Mouse (Mus musculus) limb, embryonic 11.5 days (tissue): ENCODE results near the gene Hax1. TPM values are rescaled to one million over a fixed set of nuclear protein-coding genes. Genes with fewer than 3 reads are reported as not detected.
A peak's percentile ranks its signal among the peaks of the same experiment; 100 is the strongest.

ENCODE experiments used
- ATAC-seq: fragments of 200-750 bp; cut with Nextera tagmentation; 2 replicates; pipeline ENCODE4 v1.8.0; 2017; ENCODE audit warnings: low read depth; ENCODE audit not compliant: insufficient number of reproducible peaks, low FRiP score, low TSS enrichment
- DNase-seq: peaks from one replicate; pipeline ENCODE4 v3.0.0-alpha.2; 2015; ENCODE audit warnings: low spot score
- H3K27ac ChIP-seq: fragments of 300-500 bp; sonication (generic); replicated peaks from 2 replicates; pipeline ENCODE4 v1.5.1; 2014; ENCODE audit warnings: low read depth, mild to moderate bottlenecking, low read length
- H3K27me3 ChIP-seq: fragments of 300-500 bp; sonication (generic); 2 replicates; pipeline ENCODE4 v1.6.1; 2014; ENCODE audit warnings: mild to moderate bottlenecking, low read length, mixed read lengths; ENCODE audit not compliant: control insufficient read depth, insufficient read depth
- H3K36me3 ChIP-seq: fragments of 300-500 bp; sonication (generic); 2 replicates; pipeline ENCODE4 v1.6.1; 2014; ENCODE audit warnings: mild to moderate bottlenecking, low read length, moderate library complexity, mixed read lengths; ENCODE audit not compliant: control insufficient read depth, insufficient read depth
- H3K4me1 ChIP-seq: fragments of 300-500 bp; sonication (generic); 2 replicates; pipeline ENCODE4 v1.6.1; 2014; ENCODE audit warnings: low read length, mixed read lengths; ENCODE audit not compliant: control insufficient read depth, insufficient read depth
- H3K4me2 ChIP-seq: fragments of 300-500 bp; sonication (generic); 2 replicates; pipeline ENCODE4 v1.6.1; 2014; ENCODE audit warnings: low read depth, mild to moderate bottlenecking, moderate library complexity; ENCODE audit not compliant: severe bottlenecking
- H3K4me3 ChIP-seq: fragments of 300-500 bp; sonication (generic); 2 replicates; pipeline ENCODE4 v1.5.1; 2014; ENCODE audit warnings: low read depth, low read length
- H3K9ac ChIP-seq: fragments of 300-500 bp; sonication (generic); 2 replicates; pipeline ENCODE4 v1.6.1; 2014; ENCODE audit warnings: mild to moderate bottlenecking, low read length
- H3K9me3 ChIP-seq: fragments of 300-500 bp; sonication (generic); 2 replicates; pipeline ENCODE4 v1.6.1; 2016; ENCODE audit warnings: low read length; ENCODE audit not compliant: control insufficient read depth
- WGBS: fragments of 180-500 bp; shearing (Covaris S2); extraction: QIAGEN DNeasy Blood & Tissue Kit; methylation state at CpG from one replicate; pipeline ENCODE4 v1.1.7; 2014; 5-methylcytosine and 5-hydroxymethylcytosine counted together
- microRNA-seq: library from miRNA; unstranded; fragments of <30 nt; microRNA quantifications from one replicate; pipeline ENCODE4, GENCODE M21; 2016
- polyA plus RNA-seq: library from polyadenylated mRNA; unstranded; fragments of >200 nt; fragmentation: Nextera tagmentation; extraction: Ambion mirVana; gene quantifications from 2 replicates; pipeline ENCODE4 v1.2.1, GENCODE M21; 2014

The Hax1 gene
- polyA plus RNA-seq, 1 experiment from 2014 or later: 262 TPM

- no peak for DNase-seq
- Histone ChIP-seq H3K9me3 (no peaks in the 10 kb centered on the region), H3K4me3 (no peak overlapping the region), H3K9ac (no peak overlapping the region), H3K27ac (no peak overlapping the region), H3K27me3 (no peaks in the 10 kb centered on the region), H3K36me3 (peaks cover 15% of the 10 kb centered on the region; the same call in 1 of the 2 replicates), H3K4me1 (peaks cover 26% of the 10 kb centered on the region), H3K4me2 (no peak overlapping the region)
- no peak for ATAC-seq
- 86% methylated on average over 4 of the region's 4 CpGs for WGBS
Observed at GRCm38 (mm10) chr3:89959435-89959834, 39.1 kb downstream of the Hax1 start.

DNA sequence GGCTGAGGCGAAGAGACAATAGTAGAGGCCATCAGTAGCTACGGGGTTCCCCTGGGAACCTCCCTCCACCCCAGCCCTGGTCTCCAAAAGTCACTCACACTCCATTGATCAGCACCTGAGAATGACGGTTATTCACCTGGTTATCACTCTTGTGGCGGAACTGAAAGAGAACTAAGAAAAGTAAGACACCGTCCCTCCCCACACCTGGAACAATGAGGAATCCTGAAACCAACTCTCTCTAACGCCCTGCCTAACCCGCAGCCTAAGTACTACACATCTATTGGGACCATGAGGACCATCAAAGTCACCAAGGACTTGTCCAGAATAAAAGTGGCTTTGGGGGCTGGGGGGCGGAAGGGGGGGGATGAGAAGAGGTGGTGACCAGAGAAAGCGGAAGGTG lies 40.7 kb downstream of the Hax1 start:
- no peaks in the 10 kb centered on the region for H3K27me3 ChIP-seq
- no peak overlapping the region for H3K9ac ChIP-seq
- ATAC-seq (no peak), DNase-seq (no peak)
- H3K36me3 ChIP-seq: peaks cover 20% of the 10 kb centered on the region; the same call in 1 of the 2 replicates
- H3K4me2 ChIP-seq: no peak overlapping the region
- no peaks in the 10 kb centered on the region for H3K9me3 ChIP-seq
- no peak overlapping the region for H3K4me3 ChIP-seq
- H3K27ac ChIP-seq: no peak overlapping the region
- WGBS: 94% methylated on average over 9 of the region's 9 CpGs
- peaks cover 25% of the 10 kb centered on the region for H3K4me1 ChIP-seq

GRCm38 (mm10) chr3:89956177-89956971 lies 42.2 kb downstream of the Hax1 start:
- WGBS: 93% methylated on average over 7 of the region's 7 CpGs
- Histone ChIP-seq H3K4me3 (no peak overlapping the region), H3K27me3 (no peaks in the 10 kb centered on the region), H3K4me1 (peaks cover 15% of the 10 kb centered on the region), H3K4me2 (no peak overlapping the region), H3K9ac (no peak overlapping the region), H3K27ac (no peak overlapping the region), H3K9me3 (no peaks in the 10 kb centered on the region), H3K36me3 (peaks cover 26% of the 10 kb centered on the region; the same call in 1 of the 2 replicates)
- no peak for DNase-seq
- no peak for ATAC-seq

DNA sequence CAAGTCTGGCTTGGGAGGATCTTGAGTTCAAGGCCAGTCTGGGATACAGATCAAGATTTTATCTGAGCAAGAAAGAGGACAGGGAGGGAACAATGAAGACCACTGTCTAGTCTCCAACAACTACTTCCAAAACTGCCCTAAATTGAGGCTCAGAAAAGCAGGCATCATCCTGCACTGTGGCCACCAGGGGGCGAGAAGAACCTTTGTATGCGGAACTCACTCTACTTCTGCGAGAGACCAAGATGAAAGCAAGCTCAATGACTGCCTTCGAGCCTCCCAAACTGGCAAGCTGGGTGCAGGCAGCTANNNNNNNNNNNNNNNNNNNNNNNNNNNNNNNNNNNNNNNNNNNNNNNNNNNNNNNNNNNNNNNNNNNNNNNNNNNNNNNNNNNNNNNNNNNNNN lies 45.2 kb downstream of the Hax1 start:
- WGBS: 3% methylated on average over 4 of the region's 4 CpGs
- Histone ChIP-seq H3K4me1 (no peaks in the 10 kb centered on the region), H3K27me3 (no peaks in the 10 kb centered on the region), H3K9me3 (no peaks in the 10 kb centered on the region), H3K9ac (no peak overlapping the region), H3K4me2 (no peak overlapping the region), H3K27ac (no peak overlapping the region), H3K4me3 (no peak overlapping the region), H3K36me3 (peaks cover 41% of the 10 kb centered on the region)
- DNase-seq (peak; percentile 87), ATAC-seq (no peak)

DNA sequence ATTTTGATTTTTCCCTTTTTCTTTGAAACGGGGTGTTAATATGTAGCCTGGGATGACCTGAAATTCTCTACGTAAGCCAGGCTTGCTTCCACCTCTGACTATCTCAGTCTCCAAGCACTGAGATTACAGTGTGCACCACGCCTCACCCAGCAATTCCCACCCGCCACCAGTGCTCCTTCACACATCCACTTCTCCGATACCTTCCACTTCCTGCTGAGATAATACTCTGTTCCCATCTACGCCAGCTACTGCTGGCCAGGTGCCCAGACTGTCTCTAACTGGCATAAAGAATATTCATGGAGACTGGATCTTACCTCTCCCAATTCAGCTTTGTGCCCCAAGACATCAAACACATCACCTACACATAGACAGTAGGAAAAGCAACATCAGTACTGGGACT lies 49.9 kb downstream of the Hax1 start:
- 96% methylated on average over 6 of the region's 6 CpGs for WGBS
- DNase-seq (no peak), ATAC-seq (no peak)
- Histone ChIP-seq H3K9ac (no peak overlapping the region), H3K27ac (no peak overlapping the region), H3K36me3 (peaks cover 39% of the 10 kb centered on the region), H3K4me3 (no peak overlapping the region), H3K4me1 (no peaks in the 10 kb centered on the region), H3K4me2 (no peak overlapping the region), H3K27me3 (no peaks in the 10 kb centered on the region), H3K9me3 (no peaks in the 10 kb centered on the region)

GRCm38 (mm10) chr3:89948021-89948420 lies 50.6 kb downstream of the Hax1 start:
- Histone ChIP-seq H3K4me1 (no peaks in the 10 kb centered on the region), H3K36me3 (peaks cover 45% of the 10 kb centered on the region), H3K9ac (no peak overlapping the region), H3K4me3 (no peak overlapping the region), H3K4me2 (no peak overlapping the region), H3K9me3 (no peaks in the 10 kb centered on the region), H3K27ac (no peak overlapping the region), H3K27me3 (no peaks in the 10 kb centered on the region)
- no peak for DNase-seq
- WGBS: 88% methylated on average over 11 of the region's 11 CpGs
- ATAC-seq: no peak

Small RNA genes within 50 kb of the gene (microRNA-seq; reads per million reads assigned to microRNA genes)
- gene Mir7669: 1.2 reads per million

Other genes starting within 250 kb of the Hax1 start
- 0.23 and 0.77 TPM in 2 replicates for gene Chrnb2, start 234.1 kb downstream of the Hax1 start, polyA plus RNA-seq
- 23.5 and 24.5 TPM in 2 replicates for gene Ube2q1, start 225.2 kb downstream of the Hax1 start, polyA plus RNA-seq
- 3.1 and 3.4 TPM in 2 replicates for gene She, start 167.4 kb downstream of the Hax1 start, polyA plus RNA-seq
- gene Il6ra, start 85.6 kb downstream of the Hax1 start, polyA plus RNA-seq: 0.13 and 0.40 TPM in 2 replicates
- gene Atp8b2, start 35.3 kb downstream of the Hax1 start, polyA plus RNA-seq: 12.8 and 14.9 TPM in 2 replicates
- 160 and 175 TPM in 2 replicates for gene 4933434E20Rik, start 52.9 kb upstream of the Hax1 start, polyA plus RNA-seq
- 238 and 289 TPM in 2 replicates for gene Ubap2l, start 53.8 kb upstream of the Hax1 start, polyA plus RNA-seq
- gene Tpm3, start 73.9 kb upstream of the Hax1 start, polyA plus RNA-seq: 578 and 605 TPM in 2 replicates
- 0.49 and 0.72 TPM in 2 replicates for gene Nup210l, start 105.4 kb upstream of the Hax1 start, polyA plus RNA-seq
- 1,463 and 1,516 TPM in 2 replicates for gene Rps27, start 214.9 kb upstream of the Hax1 start, polyA plus RNA-seq
- 15.4 and 16.9 TPM in 2 replicates for gene Rab13, start 214.9 kb upstream of the Hax1 start, polyA plus RNA-seq
- gene Jtb, start 232.8 kb upstream of the Hax1 start, polyA plus RNA-seq: 79.5 and 80.1 TPM in 2 replicates
- 11.0 and 11.3 TPM in 2 replicates for gene Creb3l4, start 244.7 kb upstream of the Hax1 start, polyA plus RNA-seq
- 58.0 and 58.3 TPM in 2 replicates for gene Slc39a1, start 249.4 kb upstream of the Hax1 start, polyA plus RNA-seq